Mouse (Mus musculus): ENCODE measurements at regions not wholly inside any gene's neighbourhood (a gene's known extent, or its start where the extent isn't known, plus 50 kb on each side); places are given as distances from the start of the nearest gene placed in this dataset.

- DNase-seq (ENCODE audit: low spot score): no peak
These were observed 67.2 kb upstream of the 1700021F07Rik start for GRCm38 (mm10) chr2:173455216-173455615.

GRCm38 (mm10) chr2:173456083-173456482 lies 66.3 kb upstream of the 1700021F07Rik start:
- DNase-seq (ENCODE audit: low spot score): no peak

GRCm38 (mm10) chr2:173456924-173457623 lies 65.3 kb upstream of the 1700021F07Rik start:
- no peak for DNase-seq (ENCODE audit: low spot score)

GRCm38 (mm10) chr2:173457624-173458320 lies 64.6 kb upstream of the 1700021F07Rik start:
- no peak for DNase-seq (ENCODE audit: low spot score)

GRCm38 (mm10) chr2:173458861-173459260 lies 63.5 kb upstream of the 1700021F07Rik start:
- no peak for DNase-seq (ENCODE audit: low spot score)

- DNase-seq (ENCODE audit: low spot score): no peak
These were observed 59.1 kb upstream of the 1700021F07Rik start for GRCm38 (mm10) chr2:173463313-173463712.

GRCm38 (mm10) chr2:173464562-173464961 lies 57.8 kb upstream of the 1700021F07Rik start:
- DNase-seq (ENCODE audit: low spot score): no peak

GRCm38 (mm10) chr2:173465006-173465620 lies 57.3 kb upstream of the 1700021F07Rik start:
- DNase-seq (ENCODE audit: low spot score): no peak

- DNase-seq (ENCODE audit: low spot score): no peak
These were observed 54.2 kb upstream of the 1700021F07Rik start for GRCm38 (mm10) chr2:173468136-173468535.

GRCm38 (mm10) chr2:173469756-173470155 lies 52.6 kb upstream of the 1700021F07Rik start:
- no peak for DNase-seq (ENCODE audit: low spot score)

Data from ovary, adult 18-20 months (tissue).